Mouse (Mus musculus) heart, embryonic 15.5 days (tissue): Measurements from ENCODE around the gene Lipt2. TPM values are rescaled to one million over a fixed set of nuclear protein-coding genes. Genes with fewer than 3 reads are reported as not detected.

Source experiments
- ATAC-seq: fragments of 200-750 bp; cut with Nextera tagmentation; replicated peaks from 2 replicates; pipeline ENCODE4 v1.8.0; 2017; ENCODE audit warnings: low read depth, moderate TSS enrichment; ENCODE audit not compliant: insufficient number of reproducible peaks, insufficient read depth, low FRiP score
- H3K27ac ChIP-seq: fragments of 300-500 bp; sonication (generic); 2 replicates; pipeline ENCODE4 v1.5.1; 2015; ENCODE audit warnings: mild to moderate bottlenecking, inconsistent platforms
- H3K27me3 ChIP-seq: fragments of 300-500 bp; sonication (generic); 2 replicates; pipeline ENCODE4 v1.6.1; 2015; ENCODE audit warnings: inconsistent platforms
- H3K36me3 ChIP-seq: fragments of 300-500 bp; sonication (generic); 2 replicates; pipeline ENCODE4 v1.6.1; 2015; ENCODE audit warnings: mild to moderate bottlenecking, inconsistent platforms
- H3K4me1 ChIP-seq: fragments of 300-500 bp; sonication (generic); replicated peaks from 2 replicates; pipeline ENCODE4 v1.6.1; 2015; ENCODE audit warnings: inconsistent platforms
- H3K4me2 ChIP-seq: fragments of 300-500 bp; sonication (generic); 2 replicates; pipeline ENCODE4 v1.6.1; 2015; ENCODE audit warnings: inconsistent platforms, mild to moderate bottlenecking, moderate library complexity
- H3K4me3 ChIP-seq: fragments of 300-500 bp; sonication (generic); 2 replicates; pipeline ENCODE4 v1.5.1; 2015; ENCODE audit warnings: mild to moderate bottlenecking, inconsistent platforms
- H3K9ac ChIP-seq: fragments of 300-500 bp; sonication (generic); 2 replicates; pipeline ENCODE4 v1.6.1; 2015; ENCODE audit warnings: mild to moderate bottlenecking, inconsistent platforms
- H3K9me3 ChIP-seq: fragments of 300-500 bp; sonication (generic); replicated peaks from 2 replicates; pipeline ENCODE4 v1.6.1; 2016; ENCODE audit warnings: inconsistent platforms
- WGBS: fragments of 180-500 bp; shearing (Covaris S2); methylation state at CpG from one replicate; pipeline ENCODE4 v1.1.7; 2015; ENCODE audit warnings: mixed read lengths; 5-methylcytosine and 5-hydroxymethylcytosine counted together
- polyA plus RNA-seq: library from polyadenylated mRNA; unstranded; fragments of >200 nt; fragmentation: Nextera tagmentation; extraction: Ambion mirVana; gene quantifications from 2 replicates; pipeline ENCODE4 v1.2.1, GENCODE M21; 2015

Lipt2 gene
- polyA plus RNA-seq: 11.2 and 13.7 TPM in 2 replicates

GRCm38 (mm10) chr7:100159105-100159841 is at the start of gene Lipt2:
Gene Lipt2, plus strand, starts transcription at chr7:100159277.
- H3K4me3 ChIP-seq: peak within 1 kb of the TSS; percentile 94
- H3K4me1 ChIP-seq: peaks cover 12% of the 10 kb centered on the region
- peak within 1 kb of the TSS; percentile 89 for H3K9ac ChIP-seq
- ATAC-seq: peak; percentile 97
- WGBS: under 1% methylated on average over 78 of the region's 78 CpGs
- no peaks in the 10 kb centered on the region for H3K27me3 ChIP-seq
- H3K9me3 ChIP-seq: no peaks in the 10 kb centered on the region
- peak within 1 kb of the TSS; percentile 98 for H3K27ac ChIP-seq
- peak within 1 kb of the TSS; percentile 97 for H3K4me2 ChIP-seq
- no peaks in the 10 kb centered on the region for H3K36me3 ChIP-seq

GRCm38 (mm10) chr7:100111506-100111905 is 47.6 kb upstream of the Lipt2 start:
- H3K36me3 ChIP-seq: peaks cover 36% of the 10 kb centered on the region
- H3K27ac ChIP-seq: no peak overlapping the region
- 73% methylated on average over 10 of the region's 10 CpGs for WGBS
- no peak overlapping the region for H3K4me3 ChIP-seq
- H3K9me3 ChIP-seq: no peaks in the 10 kb centered on the region
- no peaks in the 10 kb centered on the region for H3K4me1 ChIP-seq
- H3K9ac ChIP-seq: no peak overlapping the region
- no peak overlapping the region for H3K4me2 ChIP-seq
- no peak for ATAC-seq
- no peaks in the 10 kb centered on the region for H3K27me3 ChIP-seq

- 81% methylated on average over 7 of the region's 7 CpGs for WGBS
- H3K4me3 ChIP-seq: no peak overlapping the region
- H3K36me3 ChIP-seq: peaks cover 29% of the 10 kb centered on the region
- H3K9me3 ChIP-seq: no peaks in the 10 kb centered on the region
- no peaks in the 10 kb centered on the region for H3K27me3 ChIP-seq
- H3K9ac ChIP-seq: no peak overlapping the region
- no peak overlapping the region for H3K27ac ChIP-seq
- no peaks in the 10 kb centered on the region for H3K4me1 ChIP-seq
- H3K4me2 ChIP-seq: no peak overlapping the region
- ATAC-seq: no peak
Measured at GRCm38 (mm10) chr7:100113821-100114220, 45.3 kb upstream of the Lipt2 start.

GRCm38 (mm10) chr7:100114279-100114678 is 44.8 kb upstream of the Lipt2 start:
- H3K36me3 ChIP-seq: peaks cover 28% of the 10 kb centered on the region
- no peak overlapping the region for H3K9ac ChIP-seq
- WGBS: 91% methylated on average over 6 of the region's 6 CpGs
- no peaks in the 10 kb centered on the region for H3K9me3 ChIP-seq
- H3K4me1 ChIP-seq: no peaks in the 10 kb centered on the region
- no peak overlapping the region for H3K4me2 ChIP-seq
- no peak overlapping the region for H3K4me3 ChIP-seq
- no peak for ATAC-seq
- no peak overlapping the region for H3K27ac ChIP-seq
- H3K27me3 ChIP-seq: no peaks in the 10 kb centered on the region

GRCm38 (mm10) chr7:100120791-100121261 is 38.3 kb upstream of the Lipt2 start:
- H3K9me3 ChIP-seq: no peaks in the 10 kb centered on the region
- peaks cover 9% of the 10 kb centered on the region; the same call in 1 of the 2 replicates for H3K4me1 ChIP-seq
- peak; percentile 48 for ATAC-seq
- H3K27me3 ChIP-seq: no peaks in the 10 kb centered on the region
- peak overlapping the region; percentile 90 for H3K9ac ChIP-seq
- H3K4me2 ChIP-seq: peak overlapping the region; percentile 73
- H3K27ac ChIP-seq: peak overlapping the region; percentile 88
- peak overlapping the region; percentile 92 for H3K4me3 ChIP-seq
- under 1% methylated on average over 25 of the region's 25 CpGs for WGBS
- peaks cover 6% of the 10 kb centered on the region; the same call in 1 of the 2 replicates for H3K36me3 ChIP-seq

GRCm38 (mm10) chr7:100121376-100121789 is 37.7 kb upstream of the Lipt2 start, which contains the start of gene Pold3:
Gene Pold3, minus strand, starts transcription at chr7:100121565.
- peaks cover 6% of the 10 kb centered on the region; the same call in 1 of the 2 replicates for H3K36me3 ChIP-seq
- WGBS: 0% methylated on average over 33 of the region's 33 CpGs
- peak within 1 kb of the TSS; percentile 90 for H3K9ac ChIP-seq
- H3K27me3 ChIP-seq: no peaks in the 10 kb centered on the region
- H3K27ac ChIP-seq: peak within 1 kb of the TSS; percentile 88
- no peaks in the 10 kb centered on the region for H3K9me3 ChIP-seq
- peaks cover 9% of the 10 kb centered on the region; the same call in 1 of the 2 replicates for H3K4me1 ChIP-seq
- peak within 1 kb of the TSS; percentile 92 for H3K4me3 ChIP-seq
- peak within 1 kb of the TSS; percentile 73 for H3K4me2 ChIP-seq
- peak; percentile 96 for ATAC-seq

- no peak for ATAC-seq
- no peak overlapping the region for H3K27ac ChIP-seq
- no peaks in the 10 kb centered on the region for H3K27me3 ChIP-seq
- no peak overlapping the region for H3K4me3 ChIP-seq
- no peaks in the 10 kb centered on the region for H3K9me3 ChIP-seq
- no peak overlapping the region for H3K9ac ChIP-seq
- 46% methylated on average over 6 of the region's 6 CpGs for WGBS
- H3K36me3 ChIP-seq: peaks cover 6% of the 10 kb centered on the region; the same call in 1 of the 2 replicates
- peaks cover 9% of the 10 kb centered on the region; the same call in 1 of the 2 replicates for H3K4me1 ChIP-seq
- H3K4me2 ChIP-seq: no peak overlapping the region
Measured at GRCm38 (mm10) chr7:100123486-100123885, 35.6 kb upstream of the Lipt2 start.

GRCm38 (mm10) chr7:100124211-100124610 is 34.9 kb upstream of the Lipt2 start:
- WGBS: 83% methylated on average over 2 of the region's 2 CpGs
- Histone ChIP-seq H3K4me3 (no peak overlapping the region), H3K4me2 (no peak overlapping the region), H3K27ac (no peak overlapping the region), H3K4me1 (peaks cover 9% of the 10 kb centered on the region; the same call in 1 of the 2 replicates), H3K36me3 (no peaks in the 10 kb centered on the region; the same call in 1 of the 2 replicates), H3K9ac (no peak overlapping the region), H3K27me3 (no peaks in the 10 kb centered on the region), H3K9me3 (no peaks in the 10 kb centered on the region)
- ATAC-seq: no peak

GRCm38 (mm10) chr7:100125166-100125565 is 33.9 kb upstream of the Lipt2 start:
- Histone ChIP-seq H3K27me3 (no peaks in the 10 kb centered on the region), H3K36me3 (no peaks in the 10 kb centered on the region), H3K4me2 (no peak overlapping the region), H3K4me3 (no peak overlapping the region), H3K4me1 (peaks cover 4% of the 10 kb centered on the region; the same call in 1 of the 2 replicates), H3K9me3 (no peaks in the 10 kb centered on the region), H3K27ac (no peak overlapping the region), H3K9ac (no peak overlapping the region)
- ATAC-seq: no peak
- 58% methylated on average over 4 of the region's 4 CpGs for WGBS

GRCm38 (mm10) chr7:100126514-100126913 is 32.6 kb upstream of the Lipt2 start:
- no peak overlapping the region for H3K9ac ChIP-seq
- no peak overlapping the region for H3K27ac ChIP-seq
- H3K9me3 ChIP-seq: no peaks in the 10 kb centered on the region
- WGBS: 78% methylated on average over 7 of the region's 7 CpGs
- no peaks in the 10 kb centered on the region for H3K27me3 ChIP-seq
- no peaks in the 10 kb centered on the region for H3K4me1 ChIP-seq
- no peak for ATAC-seq
- no peaks in the 10 kb centered on the region for H3K36me3 ChIP-seq
- no peak overlapping the region for H3K4me2 ChIP-seq
- H3K4me3 ChIP-seq: no peak overlapping the region

GRCm38 (mm10) chr7:100128262-100129041 is 30.6 kb upstream of the Lipt2 start:
- Histone ChIP-seq H3K27ac (no peak overlapping the region), H3K27me3 (no peaks in the 10 kb centered on the region), H3K36me3 (no peaks in the 10 kb centered on the region), H3K9me3 (no peaks in the 10 kb centered on the region), H3K4me1 (no peaks in the 10 kb centered on the region), H3K4me2 (no peak overlapping the region), H3K9ac (no peak overlapping the region), H3K4me3 (no peak overlapping the region)
- ATAC-seq: no peak
- 71% methylated on average over 7 of the region's 7 CpGs for WGBS
